Mouse (Mus musculus): ENCODE results near the gene Cdhr1. TPM values are rescaled to one million over a fixed set of nuclear protein-coding genes. Genes with fewer than 3 reads are reported as not detected.
A peak's percentile ranks its signal among the peaks of the same experiment; 100 is the strongest.
"Not testable (repeated sequence)": the region's sequence is repeated elsewhere in the genome, so short reads cannot be mapped to it uniquely, and the experiment has no call there.

Gene Cdhr1
- 6.8 and 7.2 TPM in 2 replicates for polyA plus RNA-seq (2012; rRNA removed)

- Histone ChIP-seq H3K4me1 (replicated peaks; ENCODE audit: control insufficient read depth, insufficient read depth, low read length) (no peaks in the 10 kb centered on the region), H3K4me3 (ENCODE audit: control insufficient read depth, insufficient read depth, low read length) (no peak within 1 kb of the TSS), H3K27ac (ENCODE audit: control insufficient read depth, insufficient read depth, low read length) (no peak within 1 kb of the TSS), H3K27me3 (ENCODE audit: control insufficient read depth, insufficient read depth, low read length) (no peaks in the 10 kb centered on the region), H3K36me3 (ENCODE audit: control insufficient read depth, insufficient read depth, low read length) (no peaks in the 10 kb centered on the region)
- no peak for DNase-seq
- TF ChIP-seq POLR2A (IDR thresholded peaks at IDR 0.05; ENCODE audit: control insufficient read depth, extremely low read depth, insufficient read depth, low read length, poor library complexity) = no peak
- no peak for TF ChIP-seq CTCF (IDR thresholded peaks at IDR 0.05; ENCODE audit: borderline replicate concordance, control insufficient read depth, extremely low read depth, insufficient read depth, low read length, poor library complexity)
- 4% methylated on average over 30 of the region's 30 CpGs for WGBS
Measured at GRCm38 (mm10) chr14:37097956-37098530, at the start of gene Cdhr1. TSS of gene Cdhr1 (minus strand) at chr14:37098347.

DNA sequence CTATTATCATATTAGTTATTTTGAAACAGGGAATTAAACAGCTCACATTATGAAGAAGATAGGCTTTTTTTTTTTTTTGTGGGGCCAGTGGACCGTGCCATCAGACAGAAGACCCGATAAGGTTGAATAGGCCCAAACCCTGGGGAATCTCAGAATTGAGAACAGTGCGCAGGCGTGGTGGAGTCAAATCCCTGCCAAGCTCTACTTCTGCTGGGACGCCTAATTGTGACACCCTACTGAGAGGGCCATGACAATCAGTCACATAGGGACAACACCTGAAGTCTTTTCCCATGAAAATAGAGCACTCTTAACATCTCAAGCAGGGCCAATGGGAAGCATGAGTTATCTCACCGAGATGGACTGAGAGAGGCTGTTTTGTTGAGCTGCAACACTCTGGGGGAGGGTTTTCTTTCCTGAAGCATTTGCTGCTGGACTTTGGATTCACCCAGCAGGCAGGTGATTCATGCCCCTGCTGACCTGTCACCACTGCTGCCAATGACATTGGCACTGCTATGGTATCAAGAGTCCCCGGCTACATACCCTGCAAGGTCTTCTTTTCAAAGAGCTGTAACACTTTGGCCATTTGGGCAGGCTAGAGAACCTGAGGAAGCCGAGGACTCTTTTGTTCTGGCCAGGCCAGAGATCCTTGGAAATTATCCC is 41.0 kb upstream of the Cdhr1 start:
- H3K4me3 ChIP-seq (ENCODE audit: control insufficient read depth, insufficient read depth, low read length) = no peak overlapping the region
- H3K36me3 ChIP-seq (ENCODE audit: control insufficient read depth, insufficient read depth, low read length) = no peaks in the 10 kb centered on the region
- no peaks in the 10 kb centered on the region for H3K27me3 ChIP-seq (ENCODE audit: control insufficient read depth, insufficient read depth, low read length)
- DNase-seq = no peak
- 91% methylated on average over 8 of the region's 8 CpGs for WGBS
- H3K4me1 ChIP-seq (replicated peaks; ENCODE audit: control insufficient read depth, insufficient read depth, low read length) = no peaks in the 10 kb centered on the region
- TF ChIP-seq CTCF (IDR thresholded peaks at IDR 0.05; ENCODE audit: borderline replicate concordance, control insufficient read depth, extremely low read depth, insufficient read depth, low read length, poor library complexity) = no peak
- no peak overlapping the region for H3K27ac ChIP-seq (ENCODE audit: control insufficient read depth, insufficient read depth, low read length)

DNA sequence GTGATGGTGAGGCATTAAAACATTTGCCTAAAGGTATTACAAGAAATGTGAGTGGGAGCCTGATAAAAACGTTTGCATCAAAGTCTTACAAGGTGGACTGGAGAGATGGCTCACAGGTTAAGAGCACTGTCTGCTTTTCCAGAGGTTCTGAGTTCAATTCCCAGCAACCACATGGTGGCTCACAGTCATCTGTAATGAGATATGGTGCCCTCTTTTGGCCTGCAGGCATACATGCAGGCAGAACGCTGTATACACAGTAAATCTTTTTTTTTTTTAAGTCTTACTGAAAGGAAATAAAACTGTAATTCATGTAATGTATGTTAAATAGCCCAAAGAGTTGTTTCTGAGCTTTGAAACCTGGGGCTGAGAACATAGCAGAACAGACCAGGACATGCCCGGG is 39.4 kb upstream of the Cdhr1 start:
- H3K27ac ChIP-seq (ENCODE audit: control insufficient read depth, insufficient read depth, low read length); H3K36me3 ChIP-seq (ENCODE audit: control insufficient read depth, insufficient read depth, low read length); H3K27me3 ChIP-seq (ENCODE audit: control insufficient read depth, insufficient read depth, low read length); H3K4me1 ChIP-seq (replicated peaks; ENCODE audit: control insufficient read depth, insufficient read depth, low read length); DNase-seq; H3K4me3 ChIP-seq (ENCODE audit: control insufficient read depth, insufficient read depth, low read length): not testable (repeated sequence)
- WGBS = 92% methylated on average over 3 of the region's 3 CpGs

- WGBS = 90% methylated on average over 4 of the region's 4 CpGs
- no peak for DNase-seq
- no peaks in the 10 kb centered on the region for H3K27me3 ChIP-seq (ENCODE audit: control insufficient read depth, insufficient read depth, low read length)
- TF ChIP-seq CTCF (IDR thresholded peaks at IDR 0.05; ENCODE audit: borderline replicate concordance, control insufficient read depth, extremely low read depth, insufficient read depth, low read length, poor library complexity) (no peak), POLR2A (IDR thresholded peaks at IDR 0.05; ENCODE audit: control insufficient read depth, extremely low read depth, insufficient read depth, low read length, poor library complexity) (no peak)
- H3K4me1 ChIP-seq (replicated peaks; ENCODE audit: control insufficient read depth, insufficient read depth, low read length) = no peaks in the 10 kb centered on the region
- no peak overlapping the region for H3K4me3 ChIP-seq (ENCODE audit: control insufficient read depth, insufficient read depth, low read length)
- peaks cover 16% of the 10 kb centered on the region for H3K36me3 ChIP-seq (ENCODE audit: control insufficient read depth, insufficient read depth, low read length)
- H3K27ac ChIP-seq (ENCODE audit: control insufficient read depth, insufficient read depth, low read length) = no peak overlapping the region
Measured at GRCm38 (mm10) chr14:37136110-37136509, 38.0 kb upstream of the Cdhr1 start.

DNA sequence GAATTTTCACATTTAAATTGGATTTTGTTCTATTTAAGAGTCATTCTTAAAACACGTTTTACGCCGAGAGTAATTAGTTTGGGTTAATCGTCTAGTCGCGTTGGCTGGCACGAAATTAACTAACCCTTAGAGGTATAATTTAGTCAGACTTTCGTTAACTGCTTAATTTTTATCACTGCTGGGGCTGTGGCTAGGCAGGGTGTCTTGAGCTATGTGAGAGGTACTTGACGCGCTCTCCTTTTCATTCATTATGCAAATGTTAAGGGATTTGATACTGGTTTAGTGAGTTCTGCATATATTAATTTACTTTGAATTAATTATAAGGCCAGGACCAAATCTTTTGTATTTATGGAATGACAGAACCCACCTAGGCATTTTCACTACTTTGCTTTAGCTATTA is 37.5 kb upstream of the Cdhr1 start:
- TF ChIP-seq POLR2A (IDR thresholded peaks at IDR 0.05; ENCODE audit: control insufficient read depth, extremely low read depth, insufficient read depth, low read length, poor library complexity) = no peak
- no peak for TF ChIP-seq CTCF (IDR thresholded peaks at IDR 0.05; ENCODE audit: borderline replicate concordance, control insufficient read depth, extremely low read depth, insufficient read depth, low read length, poor library complexity)
- Histone ChIP-seq H3K4me3 (ENCODE audit: control insufficient read depth, insufficient read depth, low read length) (peak overlapping the region; percentile 47), H3K27me3 (ENCODE audit: control insufficient read depth, insufficient read depth, low read length) (no peaks in the 10 kb centered on the region), H3K4me1 (replicated peaks; ENCODE audit: control insufficient read depth, insufficient read depth, low read length) (no peaks in the 10 kb centered on the region), H3K36me3 (ENCODE audit: control insufficient read depth, insufficient read depth, low read length) (peaks cover 18% of the 10 kb centered on the region), H3K27ac (ENCODE audit: control insufficient read depth, insufficient read depth, low read length) (no peak overlapping the region)
- 4% methylated on average over 10 of the region's 10 CpGs for WGBS
- no peak for DNase-seq

GRCm38 (mm10) chr14:37135127-37135593 is 37.0 kb upstream of the Cdhr1 start, which contains the start of gene Ghitm:
TSS of gene Ghitm (minus strand) at chr14:37135272.
- no peaks in the 10 kb centered on the region for H3K4me1 ChIP-seq (replicated peaks; ENCODE audit: control insufficient read depth, insufficient read depth, low read length)
- no peak within 1 kb of the TSS for H3K27ac ChIP-seq (ENCODE audit: control insufficient read depth, insufficient read depth, low read length)
- under 1% methylated on average over 38 of the region's 38 CpGs for WGBS

More at GRCm38 (mm10) chr14:37135127-37135593, 37.0 kb upstream of the Cdhr1 start, which contains the start of gene Ghitm:
- peak; percentile 97 for DNase-seq
- TF ChIP-seq POLR2A (IDR thresholded peaks at IDR 0.05; ENCODE audit: control insufficient read depth, extremely low read depth, insufficient read depth, low read length, poor library complexity) = peak; percentile 76; the same call in 1 of the 2 replicates
- peak; percentile 33; the same call in 1 of the 2 replicates for TF ChIP-seq CTCF (IDR thresholded peaks at IDR 0.05; ENCODE audit: borderline replicate concordance, control insufficient read depth, extremely low read depth, insufficient read depth, low read length, poor library complexity)
- peak within 1 kb of the TSS; percentile 71 for H3K4me3 ChIP-seq (ENCODE audit: control insufficient read depth, insufficient read depth, low read length)
- no peaks in the 10 kb centered on the region for H3K27me3 ChIP-seq (ENCODE audit: control insufficient read depth, insufficient read depth, low read length)
- peaks cover 23% of the 10 kb centered on the region for H3K36me3 ChIP-seq (ENCODE audit: control insufficient read depth, insufficient read depth, low read length)

All from thymus, adult 2 months (tissue).